Mouse (Mus musculus) G1E (cell line): Measurements from ENCODE around the gene Edil3. TPM values are rescaled to one million over a fixed set of nuclear protein-coding genes. Genes with fewer than 3 reads are reported as not detected.

Experiments
- ATAC-seq: 2 replicates; pipeline ENCODE4 v1.8.0; 2016; ENCODE audit warnings: mild to moderate bottlenecking; ENCODE audit not compliant: insufficient number of reproducible peaks, poor library complexity, low FRiP score, severe bottlenecking; ENCODE audit errors: extremely low read depth
- DNase-seq: peaks from one replicate; pipeline ENCODE4 v3.0.0; 2012; ENCODE audit warnings: low spot score
- H3K27me3 ChIP-seq: 2 replicates; pipeline ENCODE4 v1.6.1; 2012; ENCODE audit warnings: mild to moderate bottlenecking, low read length, inconsistent platforms; ENCODE audit not compliant: insufficient read depth
- H3K36me3 ChIP-seq: replicated peaks from 2 replicates; pipeline ENCODE3; 2012; ENCODE audit warnings: mild to moderate bottlenecking, inconsistent platforms
- H3K4me1 ChIP-seq: 2 replicates; pipeline ENCODE4 v1.6.1; 2012; ENCODE audit warnings: low read depth, low read length, inconsistent platforms, mixed read lengths; ENCODE audit not compliant: insufficient read depth
- H3K4me3 ChIP-seq: 2 replicates; pipeline ENCODE4 v1.5.1; 2012; ENCODE audit warnings: low read depth, mild to moderate bottlenecking, inconsistent platforms, low read length, moderate library complexity, mixed read lengths
- H3K9me3 ChIP-seq: replicated peaks from 2 replicates; pipeline ENCODE4 v1.6.1; 2012; ENCODE audit warnings: inconsistent platforms
- CTCF ChIP-seq: IDR thresholded peaks from 2 replicates; pipeline ENCODE4 v1.5.1; 2012; ENCODE audit warnings: low read depth, low read length, inconsistent platforms, mixed read lengths
- GATA1 ChIP-seq: IDR thresholded peaks from 2 replicates; pipeline ENCODE4 v1.6.1; 2012; ENCODE audit warnings: borderline replicate concordance, low read length, inconsistent platforms, mixed read lengths
- GATA2 ChIP-seq: IDR thresholded peaks from 2 replicates; pipeline ENCODE4 v1.6.1; 2012; ENCODE audit warnings: low read depth, low read length, inconsistent platforms, borderline replicate concordance
- POLR2AphosphoS5 ChIP-seq: IDR thresholded peaks from 2 replicates; pipeline ENCODE4 v1.6.1; 2012; ENCODE audit warnings: low read depth, low read length, inconsistent platforms; ENCODE audit not compliant: insufficient replicate concordance
- TAL1 ChIP-seq: conservative IDR thresholded peaks from 2 replicates; pipeline ENCODE4 v1.6.1; 2012; ENCODE audit warnings: low read depth, low read length, inconsistent platforms, mixed read lengths
- polyA plus RNA-seq: library from polyadenylated mRNA; stranded (reverse); fragments of >175 nt; gene quantifications from 2 replicates; pipeline ENCODE4 v1.2.3, GENCODE M21; 2012
- total RNA-seq, 2 experiments: library from RNA; stranded (forward) in 1 of 2; stranded (reverse) in 1 of 2; fragments of 200-1000 nt in 1 of 2; fragments of >200 nt in 1 of 2; fragmentation: Nextera tagmentation in 1 of 2; gene quantifications; 2 replicates each; pipeline ENCODE4 v1.2.3; 2014 to 2017

Gene Edil3
- total and polyA plus RNA-seq, 3 experiments = 0.16 TPM; not detected in 2

- Histone ChIP-seq H3K36me3 (no peaks in the 10 kb centered on the region), H3K27me3 (no peaks in the 10 kb centered on the region), H3K4me1 (no peaks in the 10 kb centered on the region), H3K4me3 (no peak overlapping the region), H3K9me3 (no peaks in the 10 kb centered on the region; the same call in 1 of the 2 replicates)
- no peak for DNase-seq
- TF ChIP-seq GATA1 (no peak), CTCF (no peak), POLR2AphosphoS5 (no peak), GATA2 (no peak), TAL1 (no peak)
- no peak for ATAC-seq
These were observed 466.9 kb downstream of the Edil3 start for GRCm38 (mm10) chr13:89288201-89288600.

- Histone ChIP-seq H3K4me3 (no peak overlapping the region), H3K4me1 (no peaks in the 10 kb centered on the region), H3K27me3 (no peaks in the 10 kb centered on the region), H3K36me3 (no peaks in the 10 kb centered on the region), H3K9me3 (no peaks in the 10 kb centered on the region)
- DNase-seq (no peak), ATAC-seq (no peak)
- no peak for TF ChIP-seq TAL1
- TF ChIP-seq GATA1 = no peak
- no peak for TF ChIP-seq POLR2AphosphoS5
- no peak for TF ChIP-seq GATA2
- no peak for TF ChIP-seq CTCF
These were observed 499.9 kb downstream of the Edil3 start for GRCm38 (mm10) chr13:89321155-89321554.

GRCm38 (mm10) chr13:89324282-89324681 is 503.0 kb downstream of the Edil3 start:
- Histone ChIP-seq H3K27me3 (no peaks in the 10 kb centered on the region), H3K4me3 (no peak overlapping the region), H3K4me1 (no peaks in the 10 kb centered on the region), H3K36me3 (no peaks in the 10 kb centered on the region), H3K9me3 (no peaks in the 10 kb centered on the region)
- ATAC-seq = no peak
- DNase-seq = no peak
- no peak for TF ChIP-seq CTCF
- TF ChIP-seq POLR2AphosphoS5 = no peak
- no peak for TF ChIP-seq TAL1
- no peak for TF ChIP-seq GATA2
- no peak for TF ChIP-seq GATA1

- no peak for DNase-seq
- no peak for ATAC-seq
- H3K27me3 ChIP-seq = no peaks in the 10 kb centered on the region
- H3K9me3 ChIP-seq = no peaks in the 10 kb centered on the region; the same call in 1 of the 2 replicates
- H3K36me3 ChIP-seq = no peaks in the 10 kb centered on the region
- H3K4me1 ChIP-seq = no peaks in the 10 kb centered on the region
- no peak overlapping the region for H3K4me3 ChIP-seq
- TF ChIP-seq GATA1 = no peak
- TF ChIP-seq POLR2AphosphoS5 = no peak
These were observed 513.2 kb downstream of the Edil3 start for GRCm38 (mm10) chr13:89334494-89334893.

GRCm38 (mm10) chr13:89335908-89336579 is 514.8 kb downstream of the Edil3 start:
- Histone ChIP-seq H3K4me3 (no peak overlapping the region), H3K36me3 (no peaks in the 10 kb centered on the region), H3K4me1 (no peaks in the 10 kb centered on the region), H3K27me3 (no peaks in the 10 kb centered on the region), H3K9me3 (no peaks in the 10 kb centered on the region; the same call in 1 of the 2 replicates)
- TF ChIP-seq GATA2 = no peak
- no peak for TF ChIP-seq CTCF
- TF ChIP-seq TAL1 = no peak
- TF ChIP-seq POLR2AphosphoS5 = no peak
- TF ChIP-seq GATA1 = no peak
- no peak for ATAC-seq
- no peak for DNase-seq

GRCm38 (mm10) chr13:89339055-89339454 is 517.8 kb downstream of the Edil3 start:
- no peak for ATAC-seq
- Histone ChIP-seq H3K9me3 (no peaks in the 10 kb centered on the region), H3K27me3 (no peaks in the 10 kb centered on the region), H3K4me1 (no peaks in the 10 kb centered on the region), H3K4me3 (no peak overlapping the region), H3K36me3 (no peaks in the 10 kb centered on the region)
- no peak for DNase-seq
- TF ChIP-seq CTCF = no peak
- TF ChIP-seq POLR2AphosphoS5 = no peak
- no peak for TF ChIP-seq GATA2
- no peak for TF ChIP-seq TAL1
- TF ChIP-seq GATA1 = no peak

GRCm38 (mm10) chr13:89339776-89340175 is 518.5 kb downstream of the Edil3 start:
- H3K36me3 ChIP-seq = no peaks in the 10 kb centered on the region
- ATAC-seq = no peak
- no peak for TF ChIP-seq GATA1
- no peak for TF ChIP-seq POLR2AphosphoS5
- no peak for TF ChIP-seq TAL1
- no peak for TF ChIP-seq GATA2
- no peak for TF ChIP-seq CTCF
- no peaks in the 10 kb centered on the region for H3K27me3 ChIP-seq
- no peak for DNase-seq
- no peak overlapping the region for H3K4me3 ChIP-seq
- H3K9me3 ChIP-seq = no peaks in the 10 kb centered on the region
- no peaks in the 10 kb centered on the region for H3K4me1 ChIP-seq
